Mouse (Mus musculus) heart, adult 9 months (tissue): Measurements from ENCODE around the gene Smlr1.

Experiments
- DNase-seq, 2 experiments: peaks; one replicate each; pipeline ENCODE4 v3.0.0; 2022; ENCODE audit warnings: low spot score in 2 of 2

Gene Smlr1

DNA sequence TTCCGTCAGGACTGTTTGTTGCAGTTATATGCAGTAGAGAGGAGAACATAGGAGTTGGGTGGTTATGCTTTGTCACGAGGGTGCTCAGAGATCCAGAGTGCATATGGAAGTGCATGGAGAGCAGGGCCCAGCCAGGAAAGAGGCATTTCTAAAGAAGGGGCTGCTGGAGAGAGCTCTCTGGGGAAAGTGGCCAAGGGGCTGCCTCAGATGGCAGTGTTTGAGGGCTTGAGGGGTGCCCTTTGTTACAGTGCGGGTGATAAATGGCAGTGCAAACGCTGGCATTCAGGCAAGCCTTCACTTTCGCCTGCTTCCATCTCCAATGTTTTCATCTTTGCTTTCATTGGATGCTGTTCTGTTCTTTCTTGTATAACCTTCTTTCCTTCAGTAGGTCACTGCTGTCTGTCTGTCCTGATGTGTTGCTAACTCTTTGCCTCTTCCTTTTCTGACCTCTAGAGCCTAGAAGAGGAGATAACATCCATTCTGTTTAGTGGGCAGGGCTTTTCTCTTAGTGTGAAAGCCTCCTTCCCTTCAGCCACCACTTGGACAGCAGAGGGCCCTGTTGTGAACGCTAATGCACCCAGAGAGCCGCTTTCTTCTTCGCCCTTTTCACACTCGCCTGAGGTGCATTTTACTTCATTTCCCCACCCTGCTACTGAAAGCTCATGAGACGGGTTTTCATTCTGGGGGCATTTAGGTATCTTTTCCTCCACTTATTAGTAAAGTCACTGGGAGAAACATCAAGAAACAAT, 36.6 kb downstream of the Smlr1 start:
- no peak for DNase-seq

DNA sequence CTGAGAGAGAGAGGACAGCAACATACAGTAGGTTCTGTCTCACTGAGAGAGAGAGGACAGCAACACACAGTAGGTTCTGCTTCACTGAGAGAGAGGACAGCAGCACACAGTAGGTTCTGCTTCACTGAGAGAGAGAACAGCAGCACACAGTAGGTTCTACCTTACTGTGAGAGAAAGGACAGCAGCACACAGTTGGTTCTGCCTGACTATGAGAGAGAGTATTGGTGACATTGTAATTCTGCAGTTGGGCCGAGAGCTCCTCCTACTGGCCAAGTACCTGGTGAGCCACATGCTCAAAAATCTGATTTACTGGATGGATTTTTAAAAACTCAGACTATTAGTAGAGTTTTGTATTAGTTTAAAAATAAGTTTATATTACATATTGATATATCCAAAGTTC, 47.6 kb downstream of the Smlr1 start:
- DNase-seq = peak in 1 of 2 experiments; percentile 68

DNA sequence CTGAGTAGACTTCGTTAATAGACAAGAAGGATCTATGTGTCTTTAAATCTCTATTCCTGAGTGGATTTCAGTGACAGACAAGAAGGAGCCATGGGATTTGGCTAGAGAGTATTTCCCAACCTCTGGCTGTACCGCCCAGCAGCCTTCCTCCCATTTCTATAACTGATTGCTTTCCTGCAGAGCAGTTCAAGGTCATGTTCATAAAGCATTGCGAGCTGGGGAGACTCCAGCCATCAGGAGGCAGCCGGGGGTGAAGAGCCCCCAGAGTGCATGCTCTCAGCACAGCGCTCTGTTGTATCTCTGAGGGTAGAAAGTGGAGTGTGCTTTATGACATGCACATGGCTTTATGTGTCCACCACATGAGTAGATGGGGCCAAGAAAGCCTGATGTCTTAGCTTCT, 53.3 kb downstream of the Smlr1 start:
- DNase-seq = no peak

DNA sequence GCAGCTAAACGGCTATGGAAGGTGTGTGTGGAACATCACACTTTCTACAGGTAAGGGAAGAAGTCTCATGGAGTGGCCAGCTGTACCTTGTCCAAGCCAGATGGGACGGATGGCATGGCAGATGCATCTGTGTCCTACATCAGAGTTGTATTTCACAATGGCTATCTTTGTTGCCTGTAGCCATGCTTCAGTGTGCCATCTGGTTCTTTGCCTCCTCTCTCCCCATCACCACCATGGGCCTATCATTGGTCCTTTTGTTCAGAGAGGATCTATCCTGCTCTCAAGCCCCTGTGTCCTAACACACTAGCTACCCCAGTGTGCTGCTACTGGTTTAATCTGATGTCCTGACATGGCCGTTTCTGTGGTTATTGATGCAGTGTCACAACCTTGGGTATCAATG, 56.4 kb downstream of the Smlr1 start:
- no peak for DNase-seq
